Mouse (Mus musculus) cerebral cortex, adult 2 months (tissue): ENCODE measurements around the gene Tshz2.

ENCODE experiments used
- WGBS: fragments of 180-500 bp; shearing (Covaris S2); methylation state at CpG from one replicate; pipeline ENCODE4 v1.1.7; 2018; 5-methylcytosine and 5-hydroxymethylcytosine counted together

Tshz2 gene

DNA sequence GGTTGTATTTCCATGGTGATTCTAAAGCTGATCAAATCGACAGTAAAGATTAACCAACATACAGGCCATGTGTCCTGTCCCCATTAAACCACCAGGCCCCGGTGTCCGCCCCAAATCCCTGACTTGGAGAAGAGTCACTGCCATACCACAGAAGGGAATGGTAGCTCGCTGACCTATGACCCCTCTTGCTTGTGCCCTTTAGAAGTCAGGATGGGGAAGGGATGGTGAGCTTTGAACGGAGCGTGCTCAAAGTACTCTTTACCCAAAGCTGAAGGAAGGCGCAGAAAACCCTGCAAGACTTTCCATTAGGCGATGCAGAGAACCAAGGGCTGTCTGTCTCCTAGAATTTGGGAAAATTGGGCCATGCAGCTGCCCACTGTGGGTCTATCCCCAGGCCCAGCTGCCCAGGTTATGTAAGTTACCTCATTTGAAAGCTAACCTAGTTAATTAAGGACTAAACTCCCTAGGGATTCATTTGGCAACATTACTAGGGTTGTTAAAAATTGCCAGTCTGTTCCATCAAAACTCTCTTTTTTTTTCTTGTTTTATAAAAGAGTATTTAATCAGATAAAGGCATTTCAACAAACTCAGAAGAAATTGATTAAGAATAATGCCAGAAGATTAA lies 238.7 kb downstream of the Tshz2 start:
- 93% methylated on average over 8 of the region's 8 CpGs for WGBS

DNA sequence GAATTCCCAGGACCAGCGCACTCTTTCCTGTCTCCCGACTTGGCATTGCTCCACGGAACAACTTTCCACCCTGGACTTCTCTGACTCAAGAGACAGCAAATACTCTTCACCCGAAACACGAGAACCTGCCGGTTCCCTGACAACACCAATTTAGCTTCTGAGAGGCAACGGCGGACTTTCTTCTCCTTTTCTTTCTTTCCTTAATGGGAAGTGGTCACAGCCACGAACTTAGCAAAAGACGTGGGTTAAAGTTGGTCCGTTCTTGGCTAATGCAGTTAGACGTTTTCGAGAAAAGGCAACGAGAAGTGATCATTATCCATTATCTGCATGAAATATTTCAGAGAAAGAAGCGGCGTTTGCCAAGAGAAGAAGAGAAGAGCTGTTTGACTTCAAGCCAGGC lies 240.6 kb downstream of the Tshz2 start:
- WGBS: 57% methylated on average over 16 of the region's 16 CpGs

GRCm38 (mm10) chr2:169887921-169888320 lies 255.1 kb downstream of the Tshz2 start:
- WGBS: 88% methylated on average over 9 of the region's 9 CpGs

DNA sequence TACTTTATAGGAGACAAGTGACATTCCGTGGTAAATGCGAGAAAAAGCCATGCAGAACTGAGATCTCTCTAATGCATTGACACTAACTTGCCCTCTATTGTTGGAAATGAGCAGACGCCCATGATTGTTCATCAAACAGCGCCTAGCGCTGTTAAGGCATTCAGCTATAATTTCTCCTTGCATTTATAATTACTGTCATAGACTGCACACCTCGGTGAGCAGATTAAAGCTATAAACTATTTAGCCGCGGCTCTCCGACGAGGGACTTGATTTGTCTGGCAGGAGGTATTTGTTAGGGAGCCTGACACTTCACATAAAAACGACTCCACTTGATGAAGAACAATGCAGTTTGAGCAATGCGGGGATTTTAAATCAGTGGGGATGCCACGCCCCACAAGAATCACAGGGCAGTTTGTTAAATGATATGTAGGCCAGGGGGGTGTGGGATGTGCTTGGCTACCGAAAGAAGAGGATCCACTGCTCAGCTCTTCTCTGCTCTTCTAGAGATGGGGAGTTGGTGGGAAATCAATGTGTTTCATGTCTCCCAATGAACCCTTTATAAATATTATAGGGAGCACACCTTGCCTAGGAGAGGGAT lies 259.7 kb downstream of the Tshz2 start:
- WGBS: 49% methylated on average over 14 of the region's 14 CpGs

DNA sequence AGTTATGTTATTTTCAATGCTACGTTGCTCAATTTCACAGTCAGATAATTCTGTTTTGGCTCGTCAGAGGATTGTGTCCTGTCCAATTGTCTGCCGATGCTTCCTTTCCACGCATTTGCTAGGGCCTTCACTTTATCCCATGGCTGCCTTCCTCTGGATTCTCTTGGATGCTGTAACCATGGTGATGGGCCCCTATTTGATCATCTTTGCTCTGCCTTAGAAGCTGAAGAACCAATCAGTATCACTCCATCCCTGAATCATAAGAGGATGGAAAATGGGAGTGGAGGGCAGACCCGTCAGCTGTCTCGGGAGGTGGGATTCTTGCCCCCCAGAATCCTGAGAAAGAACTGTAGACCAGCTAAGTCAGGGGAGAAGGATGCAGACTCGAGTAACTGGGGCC lies 270.1 kb downstream of the Tshz2 start:
- WGBS: 73% methylated on average over 7 of the region's 7 CpGs

- WGBS: 57% methylated on average over 9 of the region's 9 CpGs
These were observed 273.6 kb downstream of the Tshz2 start for GRCm38 (mm10) chr2:169906396-169906795.

DNA sequence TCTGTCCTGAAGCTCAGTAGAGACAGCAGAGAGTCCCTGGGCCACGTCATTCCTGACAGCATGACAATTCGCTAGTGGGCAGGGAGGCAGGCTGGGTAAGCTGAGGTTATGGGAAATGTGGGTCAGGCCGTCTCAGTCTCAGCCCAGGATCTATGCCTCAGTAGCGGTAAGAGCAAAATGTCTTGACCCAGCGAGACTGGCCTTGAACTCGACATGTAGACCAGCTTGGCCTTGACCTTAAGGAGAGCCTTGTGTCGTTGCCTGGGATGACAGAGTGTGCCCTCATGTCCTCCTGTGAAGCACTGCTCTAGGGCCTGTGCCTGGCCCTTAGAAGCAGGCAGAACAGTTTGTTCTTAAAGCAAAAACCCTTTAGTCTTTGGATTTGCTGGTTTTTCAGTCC lies 275.2 kb downstream of the Tshz2 start:
- WGBS: 94% methylated on average over 7 of the region's 7 CpGs

- 81% methylated on average over 4 of the region's 4 CpGs for WGBS
These were observed 277.8 kb downstream of the Tshz2 start for GRCm38 (mm10) chr2:169910606-169911005.

GRCm38 (mm10) chr2:169912826-169913225 lies 280.0 kb downstream of the Tshz2 start:
- WGBS: 74% methylated on average over 14 of the region's 14 CpGs

DNA sequence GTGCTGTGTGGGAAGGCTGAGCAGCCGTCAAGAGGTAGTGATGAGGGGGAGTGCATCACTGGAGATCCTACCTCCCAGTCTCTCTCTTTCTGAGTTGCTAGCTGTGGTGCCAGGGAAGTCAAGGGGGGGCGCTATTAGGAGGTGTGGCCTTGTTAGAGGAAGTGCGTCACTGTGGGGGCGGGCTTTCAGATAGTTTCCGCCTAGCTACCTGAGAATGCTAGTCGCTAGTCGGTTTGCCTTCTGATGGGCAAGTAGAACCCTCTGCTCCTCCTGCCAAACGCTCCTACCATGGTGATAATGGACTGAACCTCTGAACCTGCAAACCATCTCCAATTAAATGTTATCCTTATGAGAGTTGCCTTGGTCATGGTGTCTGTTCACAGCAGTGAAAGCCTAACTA lies 282.1 kb downstream of the Tshz2 start:
- WGBS: 84% methylated on average over 8 of the region's 8 CpGs

DNA sequence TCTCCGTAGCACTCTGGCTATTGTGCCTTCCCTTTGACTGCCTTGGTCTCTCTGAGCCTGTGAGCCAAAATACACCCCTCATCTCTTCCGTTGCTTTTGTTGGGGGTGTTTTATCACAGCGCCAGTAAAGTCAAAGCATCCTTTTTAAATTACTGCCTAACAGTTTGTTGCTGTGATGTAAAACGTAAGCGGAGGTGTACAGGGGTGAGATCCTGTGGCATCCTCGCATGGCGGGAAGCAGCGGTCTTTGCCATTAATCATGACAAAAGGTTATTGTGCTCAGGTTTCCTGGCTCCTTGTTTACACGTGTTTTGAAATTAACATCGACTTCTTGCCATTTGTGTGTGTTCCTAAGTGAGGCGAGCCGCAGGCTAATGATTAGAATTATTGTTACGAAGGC lies 282.5 kb downstream of the Tshz2 start:
- 80% methylated on average over 13 of the region's 13 CpGs for WGBS

DNA sequence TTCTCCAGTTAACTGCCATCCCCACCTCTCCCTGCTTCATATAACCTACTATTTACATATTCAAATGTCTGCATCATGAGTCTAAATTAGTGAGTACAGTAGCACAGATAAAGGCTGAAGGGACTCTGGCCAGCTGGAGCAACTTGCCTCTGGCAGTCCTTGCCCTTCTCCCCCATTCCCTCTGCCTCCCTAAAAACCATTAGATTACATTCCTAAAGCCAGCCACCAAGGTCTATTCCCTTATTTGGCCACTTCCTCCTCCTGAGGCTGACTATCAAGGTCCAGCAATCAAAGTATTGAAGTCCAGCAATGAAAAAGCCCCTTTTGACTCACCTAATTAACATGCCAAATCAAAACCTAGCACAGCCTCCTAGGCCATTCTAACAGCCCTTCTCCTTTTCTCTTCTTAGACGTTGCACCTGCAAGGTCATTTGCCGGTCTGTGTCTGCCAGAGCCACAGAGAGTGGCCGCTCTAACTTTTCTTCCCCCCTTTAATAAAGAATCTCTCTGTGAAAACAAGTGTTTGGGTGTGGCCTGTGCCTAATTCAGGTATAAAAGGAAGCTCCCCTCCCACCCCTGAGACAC lies 286.4 kb downstream of the Tshz2 start:
- 93% methylated on average over 3 of the region's 3 CpGs for WGBS

- 90% methylated on average over 8 of the region's 8 CpGs for WGBS
These were observed 291.5 kb downstream of the Tshz2 start for GRCm38 (mm10) chr2:169924177-169924810.

GRCm38 (mm10) chr2:169925466-169925865 lies 292.7 kb downstream of the Tshz2 start:
- WGBS: 71% methylated on average over 5 of the region's 5 CpGs

GRCm38 (mm10) chr2:169926016-169926415 lies 293.2 kb downstream of the Tshz2 start:
- 71% methylated on average over 11 of the region's 11 CpGs for WGBS

- WGBS: 82% methylated on average over 2 of the region's 2 CpGs
These were observed 294.6 kb downstream of the Tshz2 start for GRCm38 (mm10) chr2:169927401-169927800.

- 37% methylated on average over 14 of the region's 14 CpGs for WGBS
These were observed 295.8 kb downstream of the Tshz2 start for GRCm38 (mm10) chr2:169928447-169929120.

DNA sequence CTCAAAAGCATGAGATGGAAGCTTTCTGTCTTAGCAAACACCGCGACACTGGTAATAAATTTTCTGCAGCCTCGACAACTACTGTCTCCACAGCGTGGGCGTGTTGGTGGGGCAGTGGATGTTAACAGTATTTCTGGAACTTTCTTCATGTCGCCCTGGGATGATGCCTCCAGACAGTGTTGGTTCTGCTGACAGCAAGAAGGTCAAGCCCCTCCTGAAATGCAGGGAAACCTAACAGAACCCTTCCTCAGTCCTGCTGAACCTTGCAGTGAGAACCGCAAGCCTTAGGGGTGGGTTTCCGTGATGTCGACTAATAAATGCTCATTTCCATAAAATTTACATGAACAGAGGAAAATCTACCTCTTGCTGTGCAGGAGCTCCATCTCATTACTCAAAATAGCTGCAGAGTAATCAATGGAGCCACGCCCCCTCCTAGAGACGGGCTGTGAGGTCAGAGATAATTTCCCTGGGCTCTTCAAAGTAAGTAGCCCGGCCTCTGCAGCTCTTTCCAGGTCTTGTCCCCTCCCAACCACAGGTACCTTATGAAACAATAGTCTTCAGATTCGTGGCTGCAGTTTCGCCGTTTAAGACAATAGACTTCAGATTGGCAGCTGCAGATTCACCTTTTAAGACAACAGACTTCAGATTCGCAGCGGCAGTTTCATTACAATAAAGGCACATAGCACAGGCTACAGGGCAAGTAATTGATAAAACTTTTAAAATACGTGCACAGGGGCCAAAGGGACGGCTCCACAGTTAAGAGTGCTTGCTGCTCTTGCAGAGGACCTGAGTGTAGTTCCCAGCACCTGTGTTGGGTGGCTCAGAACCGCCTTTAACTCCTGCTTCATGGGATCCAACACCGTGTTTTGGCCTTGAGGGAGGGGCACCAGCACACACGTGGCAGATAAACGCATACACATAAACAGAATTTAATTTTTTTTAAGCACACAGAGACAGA lies 297.0 kb downstream of the Tshz2 start:
- WGBS: 48% methylated on average over 23 of the region's 23 CpGs

- 86% methylated on average over 6 of the region's 6 CpGs for WGBS
These were observed 302.8 kb downstream of the Tshz2 start for GRCm38 (mm10) chr2:169935642-169936041.

DNA sequence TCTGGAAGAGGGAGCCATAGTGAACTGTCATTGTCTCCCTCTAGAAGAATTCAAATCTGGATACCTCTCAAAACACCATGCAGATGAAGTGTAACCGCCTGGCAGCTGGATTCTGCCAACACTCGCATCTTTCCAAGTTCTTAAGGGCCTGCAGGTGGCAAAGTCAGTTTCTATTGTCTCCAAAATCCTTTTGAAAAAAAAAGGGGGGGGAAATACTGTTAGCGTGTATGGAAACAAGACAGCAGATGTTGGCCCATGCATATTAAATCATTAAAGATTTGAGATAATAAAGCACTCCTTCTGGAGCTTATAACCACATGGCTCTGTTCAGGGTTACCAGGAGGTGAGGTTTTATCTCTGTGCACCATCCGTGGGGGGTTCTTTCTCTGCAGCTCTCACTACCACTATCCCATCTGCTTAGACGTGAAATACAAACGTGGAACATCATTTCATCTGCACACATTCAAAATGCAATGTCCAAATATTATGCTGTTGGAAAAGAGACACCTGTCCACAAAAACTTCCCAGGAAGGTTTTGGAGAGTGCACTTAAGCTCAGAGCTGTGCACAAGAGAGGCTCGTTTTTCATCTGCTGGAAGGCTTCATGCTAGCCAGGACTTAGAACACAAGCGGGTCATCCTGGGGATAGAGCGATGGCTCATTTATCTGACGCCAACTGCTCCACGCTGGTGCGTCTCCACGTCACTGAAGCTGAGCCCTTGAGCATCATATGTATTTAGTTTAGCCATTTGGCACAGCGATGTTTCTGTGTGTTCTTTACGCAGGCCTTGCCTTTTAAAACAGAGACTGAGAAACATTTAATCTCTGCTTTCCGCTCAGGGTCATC lies 307.7 kb downstream of the Tshz2 start:
- 87% methylated on average over 16 of the region's 16 CpGs for WGBS
